Comparison of ENCODE assay signal across 14 mouse cellular contexts in genomic region chr17:44565311-44565831, GRCm38 (mm10).
A peak's percentile ranks its signal among the peaks of the same experiment; 100 is the strongest.
DNase-seq lines count a peak whose midpoint lies in the region; ATAC-seq and TF ChIP-seq lines count a peak whose summit lies in the region.
"Had no signal": no experiment of that assay in that cellular context is flagged by ENCODE, and none has a peak within 500 bp of the region (broad histone marks: within the 10 kb centered on the region; RNA-seq: fewer than 3 reads in every experiment).

No protein-coding gene starts in this region.

- H3K27me3 ChIP-seq in hindbrain, postnatal 0 days (ENCODE audit: insufficient read depth, low read length) = no peaks in the 10 kb centered on the region
- no peaks in the 10 kb centered on the region for H3K27me3 ChIP-seq in hindbrain, embryonic 14.5 days (ENCODE audit: control insufficient read depth, insufficient read depth, low read length)
- no peaks in the 10 kb centered on the region for H3K27me3 ChIP-seq in midbrain, embryonic 12.5 days
- no peaks in the 10 kb centered on the region for H3K27me3 ChIP-seq in midbrain, embryonic 10.5 days (ENCODE audit: low read depth, poor library complexity, severe bottlenecking)
- no peaks in the 10 kb centered on the region; the same call in 1 of the 2 replicates for H3K27me3 ChIP-seq in embryonic facial prominence, embryonic 14.5 days (replicated peaks; ENCODE audit: control insufficient read depth, insufficient read depth, low read length)
- H3K27me3 ChIP-seq in limb, embryonic 11.5 days (ENCODE audit: control insufficient read depth, insufficient read depth, low read length) = peaks cover 3% of the 10 kb centered on the region; the same call in 1 of the 2 replicates
- H3K27me3 ChIP-seq in forebrain, embryonic 11.5 days (ENCODE audit: control insufficient read depth, insufficient read depth, low read length) = no peaks in the 10 kb centered on the region
- H3K27me3 ChIP-seq: heart, embryonic 12.5 days; hindbrain, embryonic 12.5 days; liver, embryonic 13.5 days; neural tube, embryonic 15.5 days had no signal

- H3K9me3 ChIP-seq in hindbrain, postnatal 0 days (ENCODE audit: low read length) = no peaks in the 10 kb centered on the region
- H3K9me3 ChIP-seq in hindbrain, embryonic 14.5 days (ENCODE audit: control insufficient read depth, low read length) = no peaks in the 10 kb centered on the region
- H3K9me3 ChIP-seq in midbrain, embryonic 12.5 days = no peaks in the 10 kb centered on the region
- no peaks in the 10 kb centered on the region for H3K9me3 ChIP-seq in midbrain, embryonic 10.5 days (replicated peaks)
- H3K9me3 ChIP-seq in embryonic facial prominence, embryonic 14.5 days (ENCODE audit: control insufficient read depth, low read length) = no peaks in the 10 kb centered on the region
- no peaks in the 10 kb centered on the region for H3K9me3 ChIP-seq in limb, embryonic 11.5 days (ENCODE audit: control insufficient read depth, low read length)
- H3K9me3 ChIP-seq in forebrain, embryonic 11.5 days (ENCODE audit: control insufficient read depth, low read length) = no peaks in the 10 kb centered on the region
- H3K9me3 ChIP-seq: heart, embryonic 12.5 days; hindbrain, embryonic 12.5 days; kidney, embryonic 15.5 days; liver, embryonic 13.5 days; neural tube, embryonic 15.5 days; stomach, embryonic 15.5 days had no signal

- ATAC-seq in hindbrain, postnatal 0 days = no peak
- ATAC-seq in hindbrain, embryonic 14.5 days (ENCODE audit: low FRiP score) = no peak
- no peak for ATAC-seq in midbrain, embryonic 12.5 days (ENCODE audit: low FRiP score, low read depth)
- no peak for ATAC-seq in embryonic facial prominence, embryonic 14.5 days (ENCODE audit: low read depth)
- ATAC-seq in limb, embryonic 11.5 days (ENCODE audit: insufficient number of reproducible peaks, low FRiP score, low TSS enrichment, low read depth) = peak; percentile 73; the same call in 1 of the 2 replicates
- no peak for ATAC-seq in forebrain, embryonic 11.5 days (replicated peaks; ENCODE audit: low FRiP score)

- DNase-seq in hindbrain, postnatal 0 days (ENCODE audit: low spot score) = peak; percentile 28
- no peak for DNase-seq in hindbrain, embryonic 14.5 days (ENCODE audit: low spot score)
- no peak for DNase-seq in midbrain, embryonic 10.5 days (ENCODE audit: low spot score)
- DNase-seq in embryonic facial prominence, embryonic 14.5 days (ENCODE audit: low spot score) = peak; percentile 65
- peak; percentile 66 for DNase-seq in limb, embryonic 11.5 days (ENCODE audit: low spot score)
- DNase-seq in forebrain, embryonic 11.5 days (ENCODE audit: low spot score) = no peak
- DNase-seq: cerebellum, postnatal 36 days; liver, embryonic 13.5 days had no signal

- H3K9ac ChIP-seq in hindbrain, postnatal 0 days (replicated peaks; ENCODE audit: low read length) = no peak overlapping the region
- H3K9ac ChIP-seq in hindbrain, embryonic 14.5 days = no peak overlapping the region
- 0 out of 2 replicates have a peak overlapping the region, but pooled peaks have one; percentile 11 for H3K9ac ChIP-seq in midbrain, embryonic 12.5 days (replicated peaks)
- H3K9ac ChIP-seq in embryonic facial prominence, embryonic 14.5 days (ENCODE audit: low read depth, low read length) = 0 out of 2 replicates have a peak overlapping the region, but pooled peaks have one; percentile 32
- no peak overlapping the region for H3K9ac ChIP-seq in limb, embryonic 11.5 days (ENCODE audit: low read length)
- H3K9ac ChIP-seq in forebrain, embryonic 11.5 days (ENCODE audit: low read length) = no peak overlapping the region
- H3K9ac ChIP-seq: heart, embryonic 12.5 days; hindbrain, embryonic 12.5 days; kidney, embryonic 15.5 days; liver, embryonic 13.5 days; neural tube, embryonic 15.5 days; stomach, embryonic 15.5 days had no signal

- H3K4me1 ChIP-seq in hindbrain, postnatal 0 days (ENCODE audit: insufficient read depth, low read length) = no peaks in the 10 kb centered on the region; the same call in 1 of the 2 replicates
- H3K4me1 ChIP-seq in hindbrain, embryonic 14.5 days (replicated peaks; ENCODE audit: control insufficient read depth, insufficient read depth, low read length) = no peaks in the 10 kb centered on the region
- H3K4me1 ChIP-seq in midbrain, embryonic 12.5 days = no peaks in the 10 kb centered on the region
- H3K4me1 ChIP-seq in midbrain, embryonic 10.5 days = no peaks in the 10 kb centered on the region
- H3K4me1 ChIP-seq in embryonic facial prominence, embryonic 14.5 days (ENCODE audit: control insufficient read depth, insufficient read depth, low read length) = peaks cover 9% of the 10 kb centered on the region; the same call in 1 of the 2 replicates
- H3K4me1 ChIP-seq in limb, embryonic 11.5 days (ENCODE audit: control insufficient read depth, insufficient read depth, low read length) = peaks cover 29% of the 10 kb centered on the region
- no peaks in the 10 kb centered on the region for H3K4me1 ChIP-seq in forebrain, embryonic 11.5 days (replicated peaks; ENCODE audit: control insufficient read depth, insufficient read depth, low read length)
- H3K4me1 ChIP-seq: heart, embryonic 12.5 days; hindbrain, embryonic 12.5 days; liver, embryonic 13.5 days; stomach, embryonic 15.5 days had no signal

- no peaks in the 10 kb centered on the region for H3K36me3 ChIP-seq in hindbrain, postnatal 0 days (ENCODE audit: insufficient read depth, low read length)
- no peaks in the 10 kb centered on the region for H3K36me3 ChIP-seq in hindbrain, embryonic 14.5 days (replicated peaks; ENCODE audit: control insufficient read depth, insufficient read depth)
- H3K36me3 ChIP-seq in midbrain, embryonic 12.5 days = no peaks in the 10 kb centered on the region
- H3K36me3 ChIP-seq in midbrain, embryonic 10.5 days = no peaks in the 10 kb centered on the region
- no peaks in the 10 kb centered on the region for H3K36me3 ChIP-seq in embryonic facial prominence, embryonic 14.5 days (ENCODE audit: control insufficient read depth, insufficient read depth, low read length)
- no peaks in the 10 kb centered on the region for H3K36me3 ChIP-seq in limb, embryonic 11.5 days (ENCODE audit: control insufficient read depth, insufficient read depth, low read length)
- no peaks in the 10 kb centered on the region for H3K36me3 ChIP-seq in forebrain, embryonic 11.5 days (ENCODE audit: control insufficient read depth, insufficient read depth, low read length)
- H3K36me3 ChIP-seq: heart, embryonic 12.5 days; hindbrain, embryonic 12.5 days; kidney, embryonic 15.5 days; liver, embryonic 13.5 days; neural tube, embryonic 15.5 days; stomach, embryonic 15.5 days had no signal

- no peak overlapping the region for H3K4me2 ChIP-seq in hindbrain, postnatal 0 days (ENCODE audit: low read depth, low read length)
- H3K4me2 ChIP-seq in hindbrain, embryonic 14.5 days (replicated peaks) = no peak overlapping the region
- no peak overlapping the region for H3K4me2 ChIP-seq in midbrain, embryonic 12.5 days (replicated peaks)
- no peak overlapping the region for H3K4me2 ChIP-seq in embryonic facial prominence, embryonic 14.5 days (ENCODE audit: low read depth, low read length)
- no peak overlapping the region for H3K4me2 ChIP-seq in limb, embryonic 11.5 days (ENCODE audit: low read depth, severe bottlenecking)
- no peak overlapping the region for H3K4me2 ChIP-seq in forebrain, embryonic 11.5 days (ENCODE audit: low read depth, low read length, severe bottlenecking)
- H3K4me2 ChIP-seq: heart, embryonic 12.5 days; hindbrain, embryonic 12.5 days; kidney, embryonic 15.5 days; liver, embryonic 13.5 days; neural tube, embryonic 15.5 days; stomach, embryonic 15.5 days had no signal

- H3K4me3 ChIP-seq in hindbrain, postnatal 0 days (ENCODE audit: low read length) = no peak overlapping the region
- H3K4me3 ChIP-seq in hindbrain, embryonic 14.5 days (replicated peaks; ENCODE audit: low read length) = no peak overlapping the region
- H3K4me3 ChIP-seq in midbrain, embryonic 12.5 days = no peak overlapping the region
- no peak overlapping the region for H3K4me3 ChIP-seq in midbrain, embryonic 10.5 days
- H3K4me3 ChIP-seq in embryonic facial prominence, embryonic 14.5 days (ENCODE audit: low read depth, low read length) = no peak overlapping the region
- H3K4me3 ChIP-seq in limb, embryonic 11.5 days (ENCODE audit: low read depth, low read length) = no peak overlapping the region
- H3K4me3 ChIP-seq in forebrain, embryonic 11.5 days (ENCODE audit: low read depth, low read length) = no peak overlapping the region
- H3K4me3 ChIP-seq: heart, embryonic 12.5 days; hindbrain, embryonic 12.5 days; kidney, embryonic 15.5 days; liver, embryonic 13.5 days; neural tube, embryonic 15.5 days; stomach, embryonic 15.5 days had no signal

- no peak for TF ChIP-seq CTCF in hindbrain, postnatal 0 days (IDR thresholded peaks at IDR 0.05; ENCODE audit: low read depth)

- H3K27ac ChIP-seq in hindbrain, postnatal 0 days = no peak overlapping the region
- H3K27ac ChIP-seq in hindbrain, embryonic 14.5 days = no peak overlapping the region
- 0 out of 2 replicates have a peak overlapping the region, but pooled peaks have one; percentile 10 for H3K27ac ChIP-seq in midbrain, embryonic 12.5 days (replicated peaks)
- no peak overlapping the region for H3K27ac ChIP-seq in midbrain, embryonic 10.5 days (replicated peaks)
- H3K27ac ChIP-seq in embryonic facial prominence, embryonic 14.5 days (replicated peaks; ENCODE audit: low read depth, low read length) = peak overlapping the region; percentile 60
- 0 out of 2 replicates have a peak overlapping the region, but pooled peaks have one; percentile 30 for H3K27ac ChIP-seq in limb, embryonic 11.5 days (replicated peaks; ENCODE audit: low read depth, low read length)
- no peak overlapping the region for H3K27ac ChIP-seq in forebrain, embryonic 11.5 days (ENCODE audit: low read depth, low read length)
- H3K27ac ChIP-seq: hindbrain, embryonic 12.5 days; kidney, embryonic 15.5 days; liver, embryonic 13.5 days; neural tube, embryonic 15.5 days; stomach, embryonic 15.5 days had no signal

- 57% methylated on average over 14 of the region's 14 CpGs for WGBS in hindbrain, postnatal 0 days
- WGBS in hindbrain, embryonic 14.5 days = 76% methylated on average over 14 of the region's 14 CpGs
- WGBS in midbrain, embryonic 12.5 days = 85% methylated on average over 14 of the region's 14 CpGs
- WGBS in midbrain, embryonic 10.5 days = 85% methylated on average over 14 of the region's 14 CpGs
- 36% methylated on average over 14 of the region's 14 CpGs for WGBS in embryonic facial prominence, embryonic 14.5 days
- 30% methylated on average over 14 of the region's 14 CpGs for WGBS in limb, embryonic 11.5 days
- WGBS in forebrain, embryonic 11.5 days = 86% methylated on average over 14 of the region's 14 CpGs

Comparison
In these comparisons a context has a peak if more than half of its experiments do, and no peak if none do; other contexts are left out.
1. DNase-seq: peak in hindbrain, postnatal 0 days (single experiment), embryonic facial prominence, embryonic 14.5 days (single experiment) and limb, embryonic 11.5 days (single experiment); none in hindbrain, embryonic 14.5 days (single experiment), midbrain, embryonic 10.5 days (single experiment) and forebrain, embryonic 11.5 days (single experiment).
2. H3K27ac ChIP-seq: peak in midbrain, embryonic 12.5 days (single experiment), embryonic facial prominence, embryonic 14.5 days (single experiment) and limb, embryonic 11.5 days (single experiment); none in hindbrain, postnatal 0 days (single experiment), hindbrain, embryonic 14.5 days (single experiment), midbrain, embryonic 10.5 days (single experiment) and forebrain, embryonic 11.5 days (single experiment).
3. H3K9ac ChIP-seq: peak in midbrain, embryonic 12.5 days (single experiment) and embryonic facial prominence, embryonic 14.5 days (single experiment); none in hindbrain, postnatal 0 days (single experiment), hindbrain, embryonic 14.5 days (single experiment), limb, embryonic 11.5 days (single experiment) and forebrain, embryonic 11.5 days (single experiment).